Mouse (Mus musculus): ENCODE data around the gene Eif3d. TPM values are rescaled to one million over a fixed set of nuclear protein-coding genes. Genes with fewer than 3 reads are reported as not detected.

Gene Eif3d
- total and polyA plus RNA-seq, 3 experiments = 521 to 738 (median 619) TPM

DNA sequence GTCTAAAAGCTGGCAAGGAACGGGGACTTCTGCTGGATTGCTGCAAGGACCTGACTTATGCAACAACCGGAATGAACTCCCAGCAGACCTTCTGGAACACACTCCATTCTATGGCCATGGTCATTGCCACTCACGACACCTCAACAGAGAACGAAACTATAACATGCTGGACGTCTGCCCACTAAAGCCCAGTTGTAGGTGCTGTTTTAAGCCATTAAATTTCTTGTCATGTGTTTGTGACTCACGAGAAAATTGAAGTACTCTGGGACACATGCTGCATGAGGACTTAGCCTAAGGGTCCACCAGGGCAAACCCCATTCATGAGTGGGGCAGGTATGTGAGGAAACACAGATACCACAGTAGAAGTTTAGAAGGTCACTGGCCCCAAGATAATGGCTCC lies 9.9 kb downstream of the Eif3d start:
- Histone ChIP-seq H3K79me2 (ENCODE audit: control insufficient read depth, insufficient read depth, low read length, poor library complexity) (peaks cover 2% of the 10 kb centered on the region), H3K4me3 (ENCODE audit: control insufficient read depth in 1 of 2, insufficient read depth in 1 of 2, low read depth in 2 of 2, low read length in 2 of 2) (no peak overlapping the region), H3K9ac (ENCODE audit: control insufficient read depth, low read depth, low read length, poor library complexity, severe bottlenecking) (no peak overlapping the region), H3K27ac (ENCODE audit: control insufficient read depth, low read depth, low read length) (no peak overlapping the region), H3K27me3 (ENCODE audit: control insufficient read depth in 1 of 2, insufficient read depth in 2 of 2, low read length in 2 of 2) (no peaks in the 10 kb centered on the region), H3K36me3 (ENCODE audit: control insufficient read depth in 1 of 2, insufficient read depth in 2 of 2, low read length in 2 of 2) (peaks cover 13 to 25% of the 10 kb centered on the region in 2 experiments), H3K4me1 (ENCODE audit: control insufficient read depth in 1 of 2, insufficient read depth in 2 of 2, low read length in 2 of 2) (peaks cover 4 to 16% of the 10 kb centered on the region in 2 experiments; a peak in 3 of 4 replicates), H3K9me3 (replicated peaks; ENCODE audit: insufficient read depth, low read length) (no peaks in the 10 kb centered on the region)
- TF ChIP-seq TAL1 (IDR thresholded peaks at IDR 0.05; ENCODE audit: low read length) (no peak), POLR2AphosphoS2 (IDR thresholded peaks at IDR 0.05; ENCODE audit: low read length) (peak; percentile 58; the same call in 1 of the 2 replicates), POLR2A (IDR thresholded peaks at IDR 0.05; ENCODE audit: control insufficient read depth in 1 of 2, insufficient read depth in 1 of 2, low read depth in 1 of 2, low read length in 2 of 2, poor library complexity in 1 of 2) (0 out of 4 replicates have a peak, but pooled peaks of 1 of the 2 experiments have one; percentile 7), MAFK (IDR thresholded peaks at IDR 0.05; ENCODE audit: borderline replicate concordance, low read depth, low read length) (no peak)
- DNase-seq (ENCODE audit: low read depth, low spot score) = no peak

GRCm38 (mm10) chr15:77958071-77958470 lies 12.5 kb downstream of the Eif3d start:
- Histone ChIP-seq H3K36me3 (ENCODE audit: control insufficient read depth in 1 of 2, insufficient read depth in 2 of 2, low read length in 2 of 2) (peaks cover 6 to 8% of the 10 kb centered on the region in 2 experiments), H3K4me3 (ENCODE audit: control insufficient read depth in 1 of 2, insufficient read depth in 1 of 2, low read depth in 2 of 2, low read length in 2 of 2) (no peak overlapping the region), H3K27me3 (ENCODE audit: control insufficient read depth in 1 of 2, insufficient read depth in 2 of 2, low read length in 2 of 2) (no peaks in the 10 kb centered on the region), H3K4me1 (ENCODE audit: control insufficient read depth in 1 of 2, insufficient read depth in 2 of 2, low read length in 2 of 2) (peaks cover 4 to 16% of the 10 kb centered on the region in 2 experiments; a peak in 3 of 4 replicates), H3K9me3 (replicated peaks; ENCODE audit: insufficient read depth, low read length) (no peaks in the 10 kb centered on the region), H3K9ac (ENCODE audit: control insufficient read depth, low read depth, low read length, poor library complexity, severe bottlenecking) (no peak overlapping the region), H3K27ac (ENCODE audit: control insufficient read depth, low read depth, low read length) (no peak overlapping the region), H3K79me2 (ENCODE audit: control insufficient read depth, insufficient read depth, low read length, poor library complexity) (no peaks in the 10 kb centered on the region; the same call in none of the 2 replicates)
- TF ChIP-seq POLR2A (IDR thresholded peaks at IDR 0.05; ENCODE audit: control insufficient read depth in 1 of 2, insufficient read depth in 1 of 2, low read depth in 1 of 2, low read length in 2 of 2, poor library complexity in 1 of 2) (peak in 1 of 2 experiments; percentile 64; a peak in 2 of 4 replicates), BHLHE40 (IDR thresholded peaks at IDR 0.05; ENCODE audit: borderline replicate concordance, low read depth, low read length) (no peak), SMC3 (IDR thresholded peaks at IDR 0.05; ENCODE audit: low read depth, low read length) (0 out of 2 replicates have a peak, but pooled peaks have one; percentile 8), JUND (IDR thresholded peaks at IDR 0.05; ENCODE audit: low read depth, low read length) (no peak), RCOR1 (IDR thresholded peaks at IDR 0.05; ENCODE audit: low read depth, low read length) (peak; percentile 36; the same call in 1 of the 2 replicates), ZMIZ1 (IDR thresholded peaks at IDR 0.05; ENCODE audit: low read depth, low read length) (peak; percentile 49; the same call in 1 of the 2 replicates), SIN3A (IDR thresholded peaks at IDR 0.05; ENCODE audit: low read length) (no peak), ELF1 (IDR thresholded peaks at IDR 0.05; ENCODE audit: low read depth, low read length) (no peak), POLR2AphosphoS2 (IDR thresholded peaks at IDR 0.05; ENCODE audit: low read length) (peak; percentile 90)
- peak; percentile 60 for DNase-seq (ENCODE audit: low read depth, low spot score)

GRCm38 (mm10) chr15:77957625-77958024 lies 13.0 kb downstream of the Eif3d start:
- no peak for TF ChIP-seq CTCF (IDR thresholded peaks at IDR 0.05 in 2 of 3, conservative IDR thresholded peaks at IDR 0.05 in 1 of 3; ENCODE audit: control insufficient read depth in 1 of 3, insufficient read depth in 1 of 3, low read depth in 2 of 3, low read length in 3 of 3, poor library complexity in 1 of 3, severe bottlenecking in 1 of 3)
- no peak for TF ChIP-seq NRF1 (IDR thresholded peaks at IDR 0.05; ENCODE audit: insufficient read depth, low read depth, low read length, poor library complexity, severe bottlenecking)
- 0 out of 2 replicates have a peak, but pooled peaks have one; percentile 21 for TF ChIP-seq SIN3A (IDR thresholded peaks at IDR 0.05; ENCODE audit: low read length)
- no peak for TF ChIP-seq SMC3 (IDR thresholded peaks at IDR 0.05; ENCODE audit: low read depth, low read length)
- TF ChIP-seq MEF2A (IDR thresholded peaks at IDR 0.05; ENCODE audit: extremely low read depth, insufficient replicate concordance, low read depth, low read length, poor library complexity, severe bottlenecking) = no peak
- TF ChIP-seq BHLHE40 (IDR thresholded peaks at IDR 0.05; ENCODE audit: borderline replicate concordance, low read depth, low read length) = no peak
- no peak for TF ChIP-seq ZKSCAN1 (IDR thresholded peaks at IDR 0.05; ENCODE audit: low read depth, low read length)
- TF ChIP-seq CHD2 (IDR thresholded peaks at IDR 0.05; ENCODE audit: low read length) = peak; percentile 7
- TF ChIP-seq MAZ (IDR thresholded peaks at IDR 0.05; ENCODE audit: low read depth, low read length) = no peak
- no peak for TF ChIP-seq POLR2A (IDR thresholded peaks at IDR 0.05; ENCODE audit: control insufficient read depth in 1 of 2, insufficient read depth in 1 of 2, low read depth in 1 of 2, low read length in 2 of 2, poor library complexity in 1 of 2)
- TF ChIP-seq ZMIZ1 (IDR thresholded peaks at IDR 0.05; ENCODE audit: low read depth, low read length) = 0 out of 2 replicates have a peak, but pooled peaks have one; percentile 49
- Histone ChIP-seq H3K27ac (ENCODE audit: control insufficient read depth, low read depth, low read length) (no peak overlapping the region), H3K36me3 (ENCODE audit: control insufficient read depth in 1 of 2, insufficient read depth in 2 of 2, low read length in 2 of 2) (peaks cover 3 to 8% of the 10 kb centered on the region in 2 experiments)

More at GRCm38 (mm10) chr15:77957625-77958024, 13.0 kb downstream of the Eif3d start:
- peaks cover 4 to 16% of the 10 kb centered on the region in 2 experiments; a peak in 3 of 4 replicates for H3K4me1 ChIP-seq (ENCODE audit: control insufficient read depth in 1 of 2, insufficient read depth in 2 of 2, low read length in 2 of 2)
- H3K79me2 ChIP-seq (ENCODE audit: control insufficient read depth, insufficient read depth, low read length, poor library complexity) = no peaks in the 10 kb centered on the region; the same call in none of the 2 replicates
- no peak overlapping the region for H3K4me3 ChIP-seq (ENCODE audit: control insufficient read depth in 1 of 2, insufficient read depth in 1 of 2, low read depth in 2 of 2, low read length in 2 of 2)
- DNase-seq (ENCODE audit: low read depth, low spot score) = peak; percentile 45
- no peaks in the 10 kb centered on the region for H3K9me3 ChIP-seq (replicated peaks; ENCODE audit: insufficient read depth, low read length)
- H3K9ac ChIP-seq (ENCODE audit: control insufficient read depth, low read depth, low read length, poor library complexity, severe bottlenecking) = peak overlapping the region; percentile 59
- no peaks in the 10 kb centered on the region for H3K27me3 ChIP-seq (ENCODE audit: control insufficient read depth in 1 of 2, insufficient read depth in 2 of 2, low read length in 2 of 2)

Measured in MEL (cell line).